Mouse (Mus musculus): Measurements from ENCODE around the gene Zc3h10.

- TF ChIP-seq POLR2A (IDR thresholded peaks at IDR 0.05; ENCODE audit: low read depth, low read length) (no peak), CTCF (IDR thresholded peaks at IDR 0.05; ENCODE audit: extremely low read depth, insufficient read depth, insufficient read length, insufficient replicate concordance) (no peak)
Measured at GRCm38 (mm10) chr10:128587120-128587519, 39.5 kb upstream of the Zc3h10 start.
